Mouse (Mus musculus): ENCODE results near the gene Acot5. TPM values are rescaled to one million over a fixed set of nuclear protein-coding genes. Genes with fewer than 3 reads are reported as not detected.
"Not testable (repeated sequence)": the region's sequence is repeated elsewhere in the genome, so short reads cannot be mapped to it uniquely, and the experiment has no call there.

Acot5 gene
- polyA plus RNA-seq, 1 experiment, result not detected

DNA sequence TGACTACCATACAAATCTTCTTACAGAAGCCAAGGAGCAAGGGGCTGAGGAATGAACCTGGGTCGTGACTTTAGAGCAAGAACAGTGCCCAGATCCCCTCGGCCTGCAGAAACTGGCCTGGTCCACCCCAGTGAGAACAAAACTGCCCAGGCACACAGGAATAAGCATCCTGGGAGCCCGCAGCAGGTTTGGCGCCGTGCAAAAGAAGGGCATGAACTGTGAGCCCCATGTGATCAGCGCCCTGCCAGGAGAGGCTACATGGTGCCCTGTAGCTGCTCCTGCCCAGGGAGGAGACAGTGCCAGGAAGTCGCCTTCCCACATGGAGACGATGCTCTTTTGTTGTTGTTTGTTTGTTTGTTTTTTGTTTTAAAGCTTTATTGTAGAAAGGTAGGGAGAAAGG, 4.5 kb upstream of the Acot5 start:
- no peak overlapping the region for H3K27ac ChIP-seq (ENCODE audit: insufficient read depth, low read length)
- no peaks in the 10 kb centered on the region; the same call in 1 of the 2 replicates for H3K27me3 ChIP-seq (ENCODE audit: control insufficient read depth, insufficient read depth, low read length, poor library complexity, severe bottlenecking)
- H3K36me3 ChIP-seq (ENCODE audit: control insufficient read depth, insufficient read depth, low read length, poor library complexity, severe bottlenecking), result no peaks in the 10 kb centered on the region
- TF ChIP-seq CTCF (IDR thresholded peaks at IDR 0.05; ENCODE audit: low read depth, low read length) (no peak), POLR2A (IDR thresholded peaks at IDR 0.05; ENCODE audit: insufficient read depth, low read length) (no peak), EP300 (IDR thresholded peaks at IDR 0.05; ENCODE audit: insufficient read depth, low read depth, low read length) (no peak)
- H3K4me3 ChIP-seq (ENCODE audit: low read depth, low read length), result no peak overlapping the region
- no peaks in the 10 kb centered on the region for H3K4me1 ChIP-seq (ENCODE audit: control insufficient read depth, insufficient read depth, low read length)
- no peaks in the 10 kb centered on the region for H3K9me3 ChIP-seq (replicated peaks; ENCODE audit: control insufficient read depth, insufficient read depth, low read length, poor library complexity, severe bottlenecking)
- no peak overlapping the region for H3K9ac ChIP-seq (ENCODE audit: low read depth, poor library complexity, severe bottlenecking)

DNA sequence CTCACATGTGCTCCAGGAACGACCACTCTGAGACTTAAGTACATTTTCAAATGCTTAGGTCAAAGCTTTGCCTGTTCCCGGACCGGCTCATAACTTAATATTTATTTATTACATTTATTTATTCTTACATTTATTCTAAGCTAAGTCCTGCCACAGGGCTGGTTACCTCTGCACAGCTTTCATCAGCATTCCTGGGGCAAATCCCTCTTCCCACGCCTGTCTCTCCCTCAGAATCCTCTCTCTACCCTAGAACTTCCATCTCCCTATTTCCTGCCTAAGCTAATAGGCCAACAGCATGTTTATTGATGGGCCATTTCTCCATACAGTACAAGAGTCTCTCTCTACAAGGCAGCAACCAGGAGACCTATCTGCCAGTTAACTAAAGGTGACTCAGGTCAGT, 1.4 kb upstream of the Acot5 start:
- no peaks in the 10 kb centered on the region for H3K4me1 ChIP-seq (ENCODE audit: control insufficient read depth, insufficient read depth, low read length)
- H3K9me3 ChIP-seq (replicated peaks; ENCODE audit: control insufficient read depth, insufficient read depth, low read length, poor library complexity, severe bottlenecking), result no peaks in the 10 kb centered on the region
- H3K27ac ChIP-seq (ENCODE audit: insufficient read depth, low read length), result no peak overlapping the region
- H3K4me3 ChIP-seq (ENCODE audit: low read depth, low read length), result no peak overlapping the region
- H3K9ac ChIP-seq (ENCODE audit: low read depth, poor library complexity, severe bottlenecking), result no peak overlapping the region
- TF ChIP-seq CTCF (IDR thresholded peaks at IDR 0.05; ENCODE audit: low read depth, low read length) (no peak), EP300 (IDR thresholded peaks at IDR 0.05; ENCODE audit: insufficient read depth, low read depth, low read length) (no peak)
- H3K36me3 ChIP-seq (ENCODE audit: control insufficient read depth, insufficient read depth, low read length, poor library complexity, severe bottlenecking), result no peaks in the 10 kb centered on the region
- peaks cover 2% of the 10 kb centered on the region; the same call in 1 of the 2 replicates for H3K27me3 ChIP-seq (ENCODE audit: control insufficient read depth, insufficient read depth, low read length, poor library complexity, severe bottlenecking)

DNA sequence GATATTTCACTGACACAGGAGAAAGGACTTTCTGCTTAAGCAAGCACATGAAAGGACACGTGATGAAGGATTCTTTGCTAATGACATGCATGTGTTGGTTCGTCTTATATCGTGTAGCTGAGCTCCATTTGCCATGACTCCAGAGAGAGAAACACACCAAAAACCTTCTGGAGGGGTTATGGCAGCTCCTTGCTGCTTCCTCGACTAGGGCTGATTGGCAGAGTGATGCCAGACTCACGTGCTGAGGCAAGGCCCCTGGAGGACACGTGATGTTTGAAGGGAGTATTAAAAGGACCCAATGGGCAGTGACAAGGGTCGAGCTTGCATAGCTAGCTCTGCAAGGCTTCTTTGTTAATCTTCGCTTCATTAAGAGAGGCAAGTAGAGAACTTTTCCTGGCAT, 829 bp upstream of the Acot5 start:
- H3K9ac ChIP-seq (ENCODE audit: low read depth, poor library complexity, severe bottlenecking), result no peak overlapping the region
- TF ChIP-seq EP300 (IDR thresholded peaks at IDR 0.05; ENCODE audit: insufficient read depth, low read depth, low read length) (no peak), POLR2A (IDR thresholded peaks at IDR 0.05; ENCODE audit: insufficient read depth, low read length) (no peak), CTCF (IDR thresholded peaks at IDR 0.05; ENCODE audit: low read depth, low read length) (no peak)
- H3K4me3 ChIP-seq (ENCODE audit: low read depth, low read length), result no peak overlapping the region
- H3K4me1 ChIP-seq (ENCODE audit: control insufficient read depth, insufficient read depth, low read length), result no peaks in the 10 kb centered on the region
- H3K9me3 ChIP-seq (replicated peaks; ENCODE audit: control insufficient read depth, insufficient read depth, low read length, poor library complexity, severe bottlenecking), result no peaks in the 10 kb centered on the region
- H3K27ac ChIP-seq (ENCODE audit: insufficient read depth, low read length), result no peak overlapping the region
- no peaks in the 10 kb centered on the region for H3K36me3 ChIP-seq (ENCODE audit: control insufficient read depth, insufficient read depth, low read length, poor library complexity, severe bottlenecking)
- peaks cover 2% of the 10 kb centered on the region; the same call in 1 of the 2 replicates for H3K27me3 ChIP-seq (ENCODE audit: control insufficient read depth, insufficient read depth, low read length, poor library complexity, severe bottlenecking)

DNA sequence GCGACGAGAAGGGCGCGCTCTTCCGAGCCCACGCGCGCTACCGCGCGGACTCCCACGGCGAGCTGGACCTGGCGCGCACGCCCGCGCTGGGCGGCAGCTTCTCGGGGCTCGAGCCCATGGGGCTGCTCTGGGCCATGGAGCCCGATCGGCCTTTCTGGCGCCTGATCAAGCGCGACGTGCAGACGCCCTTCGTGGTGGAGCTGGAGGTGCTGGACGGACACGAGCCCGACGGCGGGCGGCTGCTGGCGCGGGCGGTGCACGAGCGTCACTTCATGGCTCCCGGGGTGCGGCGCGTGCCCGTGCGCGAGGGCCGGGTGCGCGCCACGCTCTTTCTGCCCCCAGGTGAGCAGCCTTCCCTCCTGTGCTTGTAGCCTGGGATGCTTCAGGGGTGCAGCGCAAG, 457 bp downstream of the Acot5 start:
- Histone ChIP-seq H3K4me3 (ENCODE audit: low read depth, low read length) (peak overlapping the region; percentile 54), H3K9ac (ENCODE audit: low read depth, poor library complexity, severe bottlenecking) (peak overlapping the region; percentile 3; the same call in 1 of the 2 replicates)
- not testable (repeated sequence) for H3K9me3 ChIP-seq (replicated peaks; ENCODE audit: control insufficient read depth, insufficient read depth, low read length, poor library complexity, severe bottlenecking); H3K27me3 ChIP-seq (ENCODE audit: control insufficient read depth, insufficient read depth, low read length, poor library complexity, severe bottlenecking); H3K27ac ChIP-seq (ENCODE audit: insufficient read depth, low read length); H3K36me3 ChIP-seq (ENCODE audit: control insufficient read depth, insufficient read depth, low read length, poor library complexity, severe bottlenecking); H3K4me1 ChIP-seq (ENCODE audit: control insufficient read depth, insufficient read depth, low read length)

DNA sequence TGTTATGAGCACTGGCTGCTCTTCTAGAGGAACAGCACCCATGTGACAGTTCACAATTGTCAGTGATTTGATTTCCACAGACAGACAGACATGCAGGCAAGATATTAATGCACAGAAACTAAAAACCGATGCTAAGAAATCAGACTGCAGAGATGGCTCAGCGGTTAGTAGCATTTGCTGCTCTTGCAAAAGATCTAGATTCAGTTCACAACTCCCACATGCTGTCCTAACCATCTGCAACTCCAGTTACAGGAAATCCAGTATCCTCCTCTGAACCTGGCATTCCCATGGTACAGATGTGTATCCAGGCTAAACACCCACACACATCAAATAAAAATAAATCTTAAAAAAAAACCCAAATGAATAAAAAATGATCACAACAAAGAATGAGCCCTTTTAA, 2.6 kb downstream of the Acot5 start:
- H3K9me3 ChIP-seq (replicated peaks; ENCODE audit: control insufficient read depth, insufficient read depth, low read length, poor library complexity, severe bottlenecking), result no peaks in the 10 kb centered on the region

DNA sequence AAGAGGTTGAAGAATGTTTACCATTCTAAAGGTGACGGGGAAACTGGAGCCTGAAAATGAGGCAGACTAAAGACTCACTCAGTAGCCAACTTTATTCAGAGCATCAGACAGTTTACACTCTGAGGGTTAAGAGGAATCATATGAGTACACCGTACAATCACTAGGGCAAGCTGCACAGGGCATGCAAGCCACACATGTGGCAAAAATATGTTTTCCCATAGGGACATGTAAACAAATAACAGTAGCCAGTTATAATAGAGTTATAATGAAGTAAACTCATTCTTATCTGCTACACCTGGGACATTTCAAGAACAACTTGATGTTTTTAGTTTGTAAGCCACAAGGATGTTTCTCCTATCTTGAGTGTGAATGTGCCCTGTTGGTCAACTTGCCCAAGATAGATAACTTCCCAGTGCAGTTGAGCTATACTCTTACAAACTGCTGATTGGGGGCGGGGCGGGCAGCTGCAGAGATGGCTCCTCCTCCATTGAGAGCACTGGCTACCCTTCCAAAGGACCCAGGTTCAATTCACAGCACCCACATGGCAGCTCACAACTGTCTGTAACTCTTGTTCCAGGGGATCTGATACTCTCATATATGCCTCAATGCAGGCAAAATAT, 8.4 kb downstream of the Acot5 start:
- H3K9me3 ChIP-seq (replicated peaks; ENCODE audit: control insufficient read depth, insufficient read depth, low read length, poor library complexity, severe bottlenecking), result no peaks in the 10 kb centered on the region
- H3K36me3 ChIP-seq (ENCODE audit: control insufficient read depth, insufficient read depth, low read length, poor library complexity, severe bottlenecking), result no peaks in the 10 kb centered on the region
- no peaks in the 10 kb centered on the region for H3K27me3 ChIP-seq (ENCODE audit: control insufficient read depth, insufficient read depth, low read length, poor library complexity, severe bottlenecking)
- no peak overlapping the region for H3K27ac ChIP-seq (ENCODE audit: insufficient read depth, low read length)
- H3K4me1 ChIP-seq (ENCODE audit: control insufficient read depth, insufficient read depth, low read length), result no peaks in the 10 kb centered on the region
- H3K4me3 ChIP-seq (ENCODE audit: low read depth, low read length), result no peak overlapping the region
- TF ChIP-seq EP300 (IDR thresholded peaks at IDR 0.05; ENCODE audit: insufficient read depth, low read depth, low read length), result no peak
- no peak for TF ChIP-seq CTCF (IDR thresholded peaks at IDR 0.05; ENCODE audit: low read depth, low read length)
- TF ChIP-seq POLR2A (IDR thresholded peaks at IDR 0.05; ENCODE audit: insufficient read depth, low read length), result no peak
- H3K9ac ChIP-seq (ENCODE audit: low read depth, poor library complexity, severe bottlenecking), result no peak overlapping the region

More for the DNA sequence above, 2.6 kb downstream of the Acot5 start:
- TF ChIP-seq POLR2A (IDR thresholded peaks at IDR 0.05; ENCODE audit: insufficient read depth, low read length), result no peak
- TF ChIP-seq CTCF (IDR thresholded peaks at IDR 0.05; ENCODE audit: low read depth, low read length), result no peak
- TF ChIP-seq EP300 (IDR thresholded peaks at IDR 0.05; ENCODE audit: insufficient read depth, low read depth, low read length), result no peak
- no peak overlapping the region for H3K4me3 ChIP-seq (ENCODE audit: low read depth, low read length)
- H3K36me3 ChIP-seq (ENCODE audit: control insufficient read depth, insufficient read depth, low read length, poor library complexity, severe bottlenecking), result no peaks in the 10 kb centered on the region
- H3K4me1 ChIP-seq (ENCODE audit: control insufficient read depth, insufficient read depth, low read length), result no peaks in the 10 kb centered on the region
- H3K9ac ChIP-seq (ENCODE audit: low read depth, poor library complexity, severe bottlenecking), result no peak overlapping the region
- peaks cover 2% of the 10 kb centered on the region; the same call in 1 of the 2 replicates for H3K27me3 ChIP-seq (ENCODE audit: control insufficient read depth, insufficient read depth, low read length, poor library complexity, severe bottlenecking)
- H3K27ac ChIP-seq (ENCODE audit: insufficient read depth, low read length), result no peak overlapping the region

Data from ES-Bruce4 (cell line).